Mouse (Mus musculus): Measurements from ENCODE around the gene Mcub.

- TF ChIP-seq CTCF (IDR thresholded peaks at IDR 0.05; ENCODE audit: low read depth) (no peak), EP300 (optimal IDR thresholded peaks at IDR 0.05) (no peak)
Measured at GRCm38 (mm10) chr3:129936561-129936960, 33.4 kb downstream of the Mcub start.

Measured in stomach, postnatal 0 days (tissue).